Mouse (Mus musculus) thymus, postnatal 4 days (tissue): ENCODE data around the gene Gm10309.

Experiments used
- DNase-seq: peaks from one replicate; pipeline ENCODE4 v3.0.0; 2021

Gene Gm10309

GRCm38 (mm10) chr17:86467291-86467898 is 37.6 kb downstream of the Gm10309 start:
- DNase-seq, result no peak

DNA sequence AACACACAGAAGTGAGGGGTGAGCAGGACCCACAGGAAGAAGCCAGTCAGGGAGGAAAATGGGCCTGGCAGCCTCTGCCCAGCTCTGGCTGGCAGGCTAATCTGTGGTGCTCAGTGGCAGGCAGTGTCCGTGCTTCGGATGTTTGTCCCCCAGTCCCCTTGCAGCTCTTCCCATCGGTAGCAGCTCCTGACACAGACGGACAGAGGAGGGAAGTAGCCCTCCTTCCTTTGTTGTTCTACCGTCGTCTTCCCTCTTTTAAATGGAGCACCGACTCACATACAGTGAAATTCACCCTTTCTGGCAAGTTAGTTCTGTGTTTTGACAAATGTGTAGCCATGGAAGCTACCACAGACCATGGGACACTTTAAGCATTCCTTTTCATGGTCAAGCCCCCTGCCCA is 38.2 kb downstream of the Gm10309 start:
- DNase-seq, result no peak

- no peak for DNase-seq
Measured at GRCm38 (mm10) chr17:86466412-86466811, 38.6 kb downstream of the Gm10309 start.

DNA sequence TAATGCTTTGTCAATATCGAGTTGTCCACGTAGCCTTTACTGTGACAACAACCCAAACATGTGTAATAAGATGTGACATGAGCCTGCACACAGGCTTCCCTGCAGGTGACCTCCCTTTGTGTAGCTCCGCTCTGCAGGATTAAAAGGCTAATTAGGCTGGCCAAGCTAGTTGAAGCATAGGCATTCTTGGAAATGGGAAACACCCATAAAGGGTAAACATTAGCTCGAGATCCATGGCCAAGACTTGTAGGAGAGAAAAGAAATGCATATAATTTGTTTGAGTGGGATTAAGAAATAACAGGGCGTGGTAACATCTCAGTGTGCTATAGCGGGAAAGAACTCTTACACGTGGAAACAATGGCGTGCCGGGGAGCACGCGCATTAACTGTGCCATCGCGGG is 39.2 kb downstream of the Gm10309 start:
- no peak for DNase-seq

- no peak for DNase-seq
Measured at GRCm38 (mm10) chr17:86464689-86465363, 40.2 kb downstream of the Gm10309 start.

GRCm38 (mm10) chr17:86464197-86464596 is 40.8 kb downstream of the Gm10309 start:
- DNase-seq, result no peak

DNA sequence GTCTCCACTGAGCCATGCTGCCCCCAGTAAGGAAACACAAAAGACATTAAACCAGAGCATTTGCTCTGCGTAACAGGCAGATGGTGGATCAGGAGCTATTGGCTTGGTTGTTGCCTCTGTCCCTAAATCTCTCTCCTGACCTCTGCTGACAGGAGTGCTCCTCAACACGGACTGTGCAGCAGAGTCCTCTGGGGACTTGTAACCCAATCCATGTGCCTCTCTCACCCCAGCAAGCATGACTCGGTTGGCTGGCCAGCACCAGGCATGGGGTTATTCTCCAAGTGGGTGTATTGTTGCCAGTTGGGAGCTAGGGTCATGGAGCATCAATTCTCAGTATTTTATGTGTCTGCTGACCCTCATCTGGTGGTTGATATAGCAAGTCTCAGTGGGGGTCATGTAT is 41.7 kb downstream of the Gm10309 start:
- no peak for DNase-seq

GRCm38 (mm10) chr17:86460645-86461430 is 44.2 kb downstream of the Gm10309 start:
- no peak for DNase-seq

DNA sequence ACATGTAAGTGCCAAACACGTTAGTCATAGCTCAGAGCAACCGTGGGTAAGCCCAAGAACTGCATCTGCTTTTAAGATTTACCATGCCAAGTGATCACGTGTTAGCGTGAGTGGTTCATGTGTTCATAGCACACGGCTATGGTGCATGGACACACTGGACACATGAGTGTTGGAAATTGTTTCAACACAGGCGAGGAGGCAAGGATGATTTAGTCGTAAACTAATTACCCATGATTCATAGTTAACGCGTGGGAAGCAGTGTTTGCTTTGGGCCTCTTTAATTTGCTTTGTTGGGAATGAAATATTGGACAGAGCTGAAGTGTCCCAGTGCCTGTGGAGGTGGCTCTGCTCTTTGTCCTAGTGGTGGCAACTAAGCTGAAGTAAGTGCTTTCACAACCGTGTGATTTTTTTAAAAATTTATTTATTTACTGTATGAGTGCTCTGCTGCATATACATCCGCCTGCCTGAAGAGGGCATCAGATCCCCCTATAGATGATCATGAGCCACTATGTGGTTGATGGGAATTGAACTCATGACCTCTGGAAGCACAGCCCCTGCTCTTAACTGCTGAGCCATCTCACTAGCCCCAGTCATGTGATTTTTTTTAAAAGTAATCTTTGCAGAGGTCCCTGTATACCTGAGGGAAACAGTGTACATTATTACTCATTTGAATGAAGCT is 46.6 kb downstream of the Gm10309 start:
- no peak for DNase-seq

GRCm38 (mm10) chr17:86456512-86456911 is 48.5 kb downstream of the Gm10309 start:
- no peak for DNase-seq

- DNase-seq, result no peak
Measured at GRCm38 (mm10) chr17:86454351-86454706, 50.7 kb downstream of the Gm10309 start.

GRCm38 (mm10) chr17:86453673-86454350 is 51.2 kb downstream of the Gm10309 start:
- DNase-seq, result no peak

DNA sequence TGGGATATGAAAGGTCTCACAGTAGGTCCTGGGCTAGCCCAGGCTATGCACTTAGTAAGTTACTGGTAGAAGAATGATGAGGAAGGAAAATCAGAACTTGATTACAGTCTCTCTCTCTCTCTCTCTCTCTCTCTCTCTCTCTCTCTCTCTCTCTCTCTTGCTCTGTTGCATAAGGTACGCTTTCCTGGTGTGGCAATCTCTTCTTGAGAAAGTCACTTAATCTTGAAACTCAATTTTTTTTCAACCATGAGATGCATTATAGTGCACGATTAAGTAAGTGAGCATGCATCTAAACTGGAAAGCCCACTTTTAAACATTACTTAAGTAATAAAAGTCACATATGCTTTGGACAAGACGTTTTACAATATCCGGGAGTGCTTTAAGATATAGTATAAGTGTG is 52.1 kb downstream of the Gm10309 start:
- DNase-seq, result no peak
